Mouse (Mus musculus): ENCODE measurements around the gene Lrpprc.

GRCm38 (mm10) chr17:84788376-84789125 is 2.0 kb downstream of the Lrpprc start:
- TF ChIP-seq CTCF (IDR thresholded peaks at IDR 0.05; ENCODE audit: low read depth, low read length) (no peak), GATA1 (IDR thresholded peaks at IDR 0.05; ENCODE audit: borderline replicate concordance, low read length) (no peak), POLR2AphosphoS5 (IDR thresholded peaks at IDR 0.05; ENCODE audit: insufficient replicate concordance, low read depth, low read length) (no peak), GATA2 (IDR thresholded peaks at IDR 0.05; ENCODE audit: borderline replicate concordance, low read depth, low read length) (no peak)
